Mouse (Mus musculus) T-helper 17 cell (primary cell): ENCODE data around the gene Wnk1.
"Not testable (repeated sequence)": the region's sequence is repeated elsewhere in the genome, so short reads cannot be mapped to it uniquely, and the experiment has no call there.

Experiments
- in situ Hi-C, 2 experiments: fragments of 300-600 bp; cut with MboI, MseI; formaldehyde crosslinking; loops; 1 replicate in 1 of 2; 2 replicates in 1 of 2; pipeline ENCODE4 v1.15.1; 2025; ENCODE audit warnings: high pct_unique_total_duplicates in 2 of 2

The Wnk1 gene

GRCm38 (mm10) chr6:120038366-120039255, at the start of gene Wnk1:
Wnk1 (minus strand) TSS chr6:120038672.
- in situ Hi-C loops, result no loop called here

GRCm38 (mm10) chr6:120087041-120087440, 48.6 kb upstream of the Wnk1 start:
- in situ Hi-C loops, result not testable (repeated sequence)

- in situ Hi-C loops, result no loop called here
Measured at GRCm38 (mm10) chr6:120085832-120086231, 47.4 kb upstream of the Wnk1 start.

- in situ Hi-C loops, result loop anchor here (5.0 kb wide), 2 partner anchors 38 to 43 kb away; no protein-coding TSS in a partner anchor
Measured at GRCm38 (mm10) chr6:120084983-120085382, 46.5 kb upstream of the Wnk1 start.

GRCm38 (mm10) chr6:120083442-120083841, 45.0 kb upstream of the Wnk1 start:
- in situ Hi-C loops, result loop anchor here (5.0 kb wide), 2 partner anchors 36 to 41 kb away; no protein-coding TSS in a partner anchor

- in situ Hi-C loops, result loop anchor here (5.0 kb wide), 2 partner anchors 36 to 41 kb away; no protein-coding TSS in a partner anchor
Measured at GRCm38 (mm10) chr6:120082951-120083411, 44.5 kb upstream of the Wnk1 start.

GRCm38 (mm10) chr6:120082251-120082950, 43.9 kb upstream of the Wnk1 start:
- in situ Hi-C loops, result loop anchor here (5.0 kb wide), 2 partner anchors 35 to 40 kb away; no protein-coding TSS in a partner anchor

GRCm38 (mm10) chr6:120081516-120081915, 43.0 kb upstream of the Wnk1 start:
- in situ Hi-C loops, result loop anchor here (5.0 kb wide), 2 partner anchors 34 to 39 kb away; no protein-coding TSS in a partner anchor

- in situ Hi-C loops, result no loop called here
Measured at GRCm38 (mm10) chr6:120079547-120079946, 41.1 kb upstream of the Wnk1 start.

- in situ Hi-C loops, result no loop called here
Measured at GRCm38 (mm10) chr6:120076619-120077450, 38.4 kb upstream of the Wnk1 start.

GRCm38 (mm10) chr6:120072630-120073029, 34.2 kb upstream of the Wnk1 start:
- in situ Hi-C loops, result no loop called here

GRCm38 (mm10) chr6:120069546-120069945, 31.1 kb upstream of the Wnk1 start:
- in situ Hi-C loops, result no loop called here

GRCm38 (mm10) chr6:120065552-120066177, 27.2 kb upstream of the Wnk1 start:
- in situ Hi-C loops, result no loop called here

- in situ Hi-C loops, result no loop called here
Measured at GRCm38 (mm10) chr6:120064627-120065026, 26.2 kb upstream of the Wnk1 start.

- in situ Hi-C loops, result no loop called here
Measured at GRCm38 (mm10) chr6:120062934-120063333, 24.5 kb upstream of the Wnk1 start.

GRCm38 (mm10) chr6:120055666-120056540, 17.4 kb upstream of the Wnk1 start:
- in situ Hi-C loops, result loop anchor here in 1 of 2 experiments (5.0 kb wide), 1 partner anchor 51 kb away; no protein-coding TSS in a partner anchor

GRCm38 (mm10) chr6:120054412-120054811, 15.9 kb upstream of the Wnk1 start:
- in situ Hi-C loops, result no loop called here

GRCm38 (mm10) chr6:120047705-120048292, 9.3 kb upstream of the Wnk1 start:
- in situ Hi-C loops, result loop anchor here in 1 of 2 experiments (5.0 to 10.0 kb wide), 2 partner anchors 35 to 57 kb away; no protein-coding TSS in a partner anchor

GRCm38 (mm10) chr6:120045406-120045805, 6.9 kb upstream of the Wnk1 start:
- in situ Hi-C loops, result loop anchor here in 1 of 2 experiments (5.0 to 10.0 kb wide), 2 partner anchors 37 to 59 kb away; no protein-coding TSS in a partner anchor
